ENCODE assay signal across 16 mouse cellular contexts in the genomic region with DNA sequence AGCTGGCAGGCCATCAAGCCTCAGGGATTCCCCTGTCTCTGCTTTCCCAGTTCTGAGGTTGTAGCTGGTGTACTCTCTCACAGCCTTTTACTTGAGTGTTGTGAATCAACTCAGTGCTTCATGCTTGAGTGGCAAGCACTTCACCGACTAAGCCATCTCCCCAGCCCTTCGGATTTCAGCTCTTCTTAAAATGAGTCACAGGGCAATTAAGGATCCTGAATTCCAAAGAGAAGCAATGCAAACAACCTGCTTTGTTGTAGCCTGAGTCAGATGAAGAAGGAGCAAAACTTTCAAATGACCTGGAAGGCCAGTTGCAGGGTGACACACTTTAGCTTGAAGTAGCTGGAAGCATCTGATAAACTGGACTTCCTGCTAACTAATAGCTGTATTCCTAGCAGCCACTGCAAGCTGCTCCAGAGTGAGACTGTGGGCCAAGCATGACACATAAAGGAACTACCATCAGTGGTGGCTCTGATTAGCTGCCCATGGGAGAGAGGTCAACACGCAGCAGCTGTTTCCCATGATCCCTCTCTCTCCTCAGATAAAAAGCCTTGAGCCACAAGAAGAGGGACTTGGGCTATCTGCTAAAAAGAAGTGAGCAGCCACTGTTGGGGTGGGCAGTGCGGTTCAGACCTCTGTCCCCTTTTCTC.
DNase-seq lines count a peak whose midpoint lies in the region; ATAC-seq and TF ChIP-seq lines count a peak whose summit lies in the region.
"Had no signal": no experiment of that assay in that cellular context is flagged by ENCODE, and none has a peak within 500 bp of the region (broad histone marks: within the 10 kb centered on the region; RNA-seq: fewer than 3 reads in every experiment).

No protein-coding gene starts in this region.

- TF ChIP-seq EP300 in heart, postnatal 0 days (IDR thresholded peaks at IDR 0.05; ENCODE audit: low read depth) = no peak

- no peaks in the 10 kb centered on the region for H3K36me3 ChIP-seq in kidney, embryonic 16.5 days (ENCODE audit: insufficient read depth, low read length)
- no peaks in the 10 kb centered on the region for H3K36me3 ChIP-seq in heart, postnatal 0 days (replicated peaks; ENCODE audit: control insufficient read depth, insufficient read depth, low read length)

- H3K27me3 ChIP-seq in kidney, embryonic 16.5 days (ENCODE audit: insufficient read depth, low read length) = no peaks in the 10 kb centered on the region
- no peaks in the 10 kb centered on the region for H3K27me3 ChIP-seq in heart, postnatal 0 days (ENCODE audit: control insufficient read depth, insufficient read depth, low read length)

- H3K4me2 ChIP-seq in kidney, embryonic 16.5 days (replicated peaks; ENCODE audit: low read depth, low read length) = no peak overlapping the region
- H3K4me2 ChIP-seq in heart, postnatal 0 days (ENCODE audit: low read depth, low read length) = no peak overlapping the region

- no peak for ATAC-seq in kidney, embryonic 16.5 days (ENCODE audit: low FRiP score, low TSS enrichment)
- ATAC-seq in heart, postnatal 0 days (ENCODE audit: insufficient read depth, low read depth) = peak; percentile 24; the same call in 1 of the 2 replicates
- ATAC-seq: forebrain, embryonic 14.5 days had no signal

- H3K4me3 ChIP-seq in kidney, embryonic 16.5 days (ENCODE audit: low read length) = no peak overlapping the region
- H3K4me3 ChIP-seq in heart, postnatal 0 days (ENCODE audit: low read depth, low read length) = no peak overlapping the region

- H3K9me3 ChIP-seq in kidney, embryonic 16.5 days (ENCODE audit: low read length) = no peaks in the 10 kb centered on the region
- H3K9me3 ChIP-seq in heart, postnatal 0 days (replicated peaks; ENCODE audit: control insufficient read depth, low read length) = no peaks in the 10 kb centered on the region

- H3K9ac ChIP-seq in kidney, embryonic 16.5 days (replicated peaks; ENCODE audit: low read length) = no peak overlapping the region
- H3K9ac ChIP-seq in heart, postnatal 0 days (replicated peaks; ENCODE audit: low read depth, low read length) = no peak overlapping the region

- H3K4me1 ChIP-seq in kidney, embryonic 16.5 days (ENCODE audit: insufficient read depth, low read length) = no peaks in the 10 kb centered on the region
- H3K4me1 ChIP-seq in heart, postnatal 0 days (ENCODE audit: control insufficient read depth, insufficient read depth) = no peaks in the 10 kb centered on the region

- TF ChIP-seq CTCF in heart, postnatal 0 days (IDR thresholded peaks at IDR 0.05; ENCODE audit: low read depth) = no peak

- no peak overlapping the region for H3K27ac ChIP-seq in kidney, embryonic 16.5 days (ENCODE audit: low read length)
- no peak overlapping the region for H3K27ac ChIP-seq in heart, postnatal 0 days (ENCODE audit: low read depth)

- DNase-seq in kidney, postnatal 10 days = peak; percentile 45
- DNase-seq in brain, adult 2 months (ENCODE audit: low read depth, low spot score) = peak; percentile 55
- DNase-seq in heart, postnatal 0 days (ENCODE audit: low spot score) = peak; percentile 41
- peak; percentile 13 for DNase-seq in lung, postnatal 36 days
- no peak for DNase-seq in layer of hippocampus, adult 18-20 months (ENCODE audit: low spot score in 2 of 2)
- DNase-seq in spleen, postnatal 10 days (ENCODE audit: low spot score in 2 of 2) = no peak
- DNase-seq: adrenal gland, adult 8-10 months; cerebellum, adult 11 months; cerebellum, postnatal 25 days; gastrocnemius, postnatal 25 days; kidney, adult 8-10 months; left cerebral cortex, postnatal 4 days; midbrain, embryonic 14.5 days; thymus, adult 18-20 months had no signal

- 49% methylated on average over 4 of the region's 4 CpGs for WGBS in kidney, embryonic 16.5 days
- WGBS in heart, postnatal 0 days = 35% methylated on average over 4 of the region's 4 CpGs

Comparison
In these comparisons a context has a peak if more than half of its experiments do, and no peak if none do; other contexts are left out.
1. DNase-seq: peak in kidney, postnatal 10 days (single experiment), brain, adult 2 months (single experiment), heart, postnatal 0 days (single experiment) and lung, postnatal 36 days (single experiment); none in layer of hippocampus, adult 18-20 months (0 of 2) and spleen, postnatal 10 days (0 of 2).